Mouse (Mus musculus) lung, postnatal 0 days (tissue): Measurements from ENCODE around the gene Kmt2a.

Experiments used
- CTCF ChIP-seq: IDR thresholded peaks from 2 replicates; pipeline ENCODE4 v1.5.1; 2016; ENCODE audit warnings: antibody characterized with exemption, mild to moderate bottlenecking
- EP300 ChIP-seq: IDR thresholded peaks from 2 replicates; pipeline ENCODE4 v1.6.1; 2016; ENCODE audit warnings: antibody characterized with exemption, mild to moderate bottlenecking, control low read depth

DNA sequence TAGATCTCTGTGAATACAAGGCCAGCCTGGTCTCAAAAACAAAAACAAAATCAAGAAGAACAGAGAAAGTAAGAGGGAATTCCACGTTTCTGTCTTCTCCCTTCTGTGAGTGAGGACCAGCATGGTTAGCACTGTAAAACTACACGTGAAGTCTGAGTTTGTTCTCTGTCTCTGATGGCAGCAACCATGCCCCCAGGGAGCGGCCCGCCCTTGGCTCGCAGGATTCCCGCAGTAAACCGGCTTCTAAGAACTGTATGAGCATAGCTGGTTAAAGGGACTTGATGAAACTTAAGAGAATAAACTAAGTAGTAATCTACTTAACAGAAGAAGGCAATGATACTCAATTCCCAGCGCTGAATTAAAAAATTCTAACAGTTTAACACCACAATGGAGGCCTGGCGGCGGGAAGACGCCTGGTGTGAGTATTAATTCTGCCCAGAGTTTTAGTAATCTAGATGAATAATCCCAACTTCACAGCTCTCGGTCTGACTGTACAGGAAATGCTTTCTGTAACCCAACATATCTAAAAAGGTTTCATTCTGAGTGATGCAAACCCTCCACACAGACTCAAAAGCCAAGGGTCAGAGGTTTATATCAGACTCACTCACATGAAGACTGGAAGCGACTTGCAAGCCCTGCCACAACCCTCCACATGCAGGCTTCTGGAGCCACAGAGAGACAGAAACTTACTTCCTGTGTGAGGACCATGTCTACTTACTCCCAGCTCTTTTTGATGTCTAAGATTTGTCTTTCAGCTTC lies 12.6 kb downstream of the Kmt2a start:
- TF ChIP-seq CTCF: no peak
- TF ChIP-seq EP300: no peak
